Mouse (Mus musculus) c-Kit-positive CD71-negative TER-119-negative erythroid progenitor cells, embryonic 14.5 days (primary cell): ENCODE measurements around the gene Slc38a2.
A peak's percentile ranks its signal among the peaks of the same experiment; 100 is the strongest.

Experiments used
- DNase-seq: peaks from one replicate; pipeline ENCODE4 v3.0.0-alpha.2; 2013; ENCODE audit warnings: low read depth

The Slc38a2 gene

DNA sequence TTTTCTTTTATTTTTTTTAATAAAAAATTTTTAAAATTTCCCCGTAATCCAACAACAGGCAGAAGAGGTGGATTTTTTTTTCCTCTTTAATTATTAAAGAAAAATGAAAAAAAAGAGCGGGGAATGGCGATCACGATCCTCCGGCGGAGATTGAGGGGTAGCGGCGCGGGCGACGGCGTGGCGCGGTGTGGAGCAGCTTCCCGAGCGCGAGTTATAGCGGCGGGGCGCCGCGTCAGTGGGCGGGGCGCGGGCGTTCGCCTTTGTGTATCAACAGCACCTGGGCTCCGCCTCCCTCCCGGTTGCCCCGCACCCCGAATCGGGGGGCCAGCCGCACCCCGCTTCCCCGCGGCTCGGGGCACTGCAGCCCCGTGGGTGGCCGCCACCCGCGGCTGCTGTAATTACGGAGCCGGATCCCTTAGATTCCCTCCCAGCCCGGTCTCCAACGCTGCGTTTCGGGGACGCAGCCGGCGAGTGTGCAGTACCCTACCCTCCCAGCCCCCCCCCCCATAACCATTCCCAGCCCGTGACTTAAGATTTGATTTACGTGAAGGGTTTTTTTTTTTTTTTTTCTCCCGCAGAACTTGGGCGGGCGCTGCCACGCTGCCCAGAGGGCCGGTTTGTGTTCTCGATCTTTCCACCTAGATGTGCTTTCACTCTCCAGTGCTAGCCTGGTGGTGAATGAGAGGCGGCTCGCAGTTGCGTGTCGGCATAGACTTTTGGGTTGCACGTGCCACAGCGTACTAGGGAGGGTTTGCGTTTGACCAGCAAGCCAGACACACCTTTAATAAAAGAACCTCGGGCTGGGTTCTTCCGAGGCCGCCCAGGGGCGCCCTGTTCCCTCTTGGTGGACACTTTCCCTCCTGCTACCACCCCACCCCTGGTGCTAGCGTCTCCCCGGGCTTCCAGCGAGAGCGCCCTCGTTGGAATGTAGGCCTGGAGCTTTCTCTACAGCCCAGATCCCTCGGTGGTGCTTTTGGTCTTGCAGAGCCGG lies at the start of gene Slc38a2:
Slc38a2 (minus strand) TSS at position 210 of the 991 bp plus-strand sequence.
- peak; percentile 74 for DNase-seq

DNA sequence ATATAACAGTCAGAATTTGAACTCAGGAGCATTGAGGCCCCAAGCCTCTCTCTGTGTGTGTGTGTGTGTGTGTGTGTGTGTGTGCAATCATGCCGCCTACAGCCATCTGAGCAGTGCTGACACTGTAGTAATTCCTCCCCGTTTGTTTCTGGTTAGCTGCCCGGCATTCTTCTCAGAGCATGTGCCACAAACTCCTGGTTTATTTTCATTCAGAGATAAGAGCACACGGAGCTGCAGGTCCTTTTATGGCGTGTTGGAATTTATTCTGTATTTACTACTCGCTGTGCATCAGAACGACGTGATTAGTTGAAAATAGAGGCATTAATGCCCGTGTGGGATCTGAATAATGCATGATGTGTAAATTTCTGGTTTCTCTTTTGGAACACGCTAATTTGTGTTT lies 49.6 kb upstream of the Slc38a2 start:
- no peak for DNase-seq

DNA sequence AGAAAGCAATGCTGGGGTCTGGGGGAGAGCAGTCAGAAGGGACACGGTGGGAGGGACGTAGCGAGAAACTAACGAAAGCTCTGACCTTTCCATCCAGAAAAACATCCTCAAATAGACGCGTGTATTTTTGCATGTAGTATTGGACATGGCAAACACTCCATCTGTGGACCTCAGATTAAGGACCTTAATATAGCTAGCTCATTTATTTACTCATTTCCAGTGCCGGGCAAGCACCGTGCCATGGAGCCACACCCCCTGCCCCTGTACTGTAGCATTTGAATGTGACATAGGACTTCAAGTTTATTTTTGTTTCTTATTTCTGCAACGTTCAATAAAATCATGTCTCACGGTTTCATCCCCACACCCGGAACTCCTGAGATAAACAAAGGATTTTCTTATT lies 48.0 kb upstream of the Slc38a2 start:
- no peak for DNase-seq

DNA sequence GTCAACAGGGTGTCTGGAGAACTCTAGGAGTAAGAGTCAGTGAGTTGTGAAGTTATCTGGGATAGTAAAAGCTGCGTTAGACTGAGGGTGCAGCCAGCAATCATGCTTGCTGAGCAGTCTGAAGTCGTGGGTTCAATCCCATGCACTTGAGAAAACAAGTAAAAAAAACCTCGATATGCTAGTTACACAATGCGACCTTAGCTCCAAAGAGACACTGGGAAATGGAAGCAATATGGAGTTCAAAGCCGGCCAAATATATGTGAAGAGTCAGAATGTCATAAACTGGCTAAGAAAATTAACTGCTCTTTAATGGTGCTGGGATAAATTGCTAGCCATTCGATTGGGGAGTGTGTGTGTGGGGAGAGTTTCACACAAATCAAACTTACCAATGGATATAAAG lies 47.5 kb upstream of the Slc38a2 start:
- DNase-seq: no peak

DNA sequence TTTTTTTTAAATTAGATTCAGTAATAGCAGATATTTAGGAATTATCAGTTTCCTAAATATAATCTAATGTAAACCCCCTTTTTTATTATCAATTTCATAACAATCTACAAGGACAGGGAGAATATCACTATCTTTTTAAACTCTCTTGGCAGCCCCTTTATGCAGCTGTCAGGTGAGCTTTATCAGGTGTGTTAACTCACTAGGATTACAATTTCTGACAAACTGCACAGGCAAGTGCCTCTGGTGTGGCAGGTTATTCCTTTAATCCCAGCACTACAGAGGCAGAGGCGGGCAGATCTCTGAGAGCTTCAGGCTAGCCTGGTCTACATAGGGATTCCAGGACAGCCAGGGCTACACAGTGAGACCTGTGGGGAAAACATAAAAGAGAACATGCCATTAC lies 45.8 kb upstream of the Slc38a2 start:
- DNase-seq: no peak

DNA sequence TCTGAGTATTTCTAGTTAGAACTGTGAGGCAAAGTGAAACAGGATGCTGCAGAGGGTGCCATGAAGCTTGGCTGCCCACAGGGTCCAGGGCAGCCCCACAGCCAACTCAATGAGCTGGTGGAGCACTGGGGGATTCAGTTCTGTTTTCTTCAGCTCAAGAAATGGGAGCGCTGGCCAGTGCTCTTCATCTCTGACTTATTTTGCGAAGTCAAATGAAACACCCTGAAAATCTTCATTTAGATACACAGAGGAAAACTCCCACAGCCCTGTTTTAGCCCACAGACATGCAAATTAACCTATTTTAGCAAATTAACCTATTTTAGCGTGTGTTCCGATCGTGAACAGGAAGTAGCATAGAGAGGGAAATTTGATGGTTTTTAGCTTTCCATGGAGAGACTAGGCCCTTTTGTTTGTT lies 45.4 kb upstream of the Slc38a2 start:
- no peak for DNase-seq

DNA sequence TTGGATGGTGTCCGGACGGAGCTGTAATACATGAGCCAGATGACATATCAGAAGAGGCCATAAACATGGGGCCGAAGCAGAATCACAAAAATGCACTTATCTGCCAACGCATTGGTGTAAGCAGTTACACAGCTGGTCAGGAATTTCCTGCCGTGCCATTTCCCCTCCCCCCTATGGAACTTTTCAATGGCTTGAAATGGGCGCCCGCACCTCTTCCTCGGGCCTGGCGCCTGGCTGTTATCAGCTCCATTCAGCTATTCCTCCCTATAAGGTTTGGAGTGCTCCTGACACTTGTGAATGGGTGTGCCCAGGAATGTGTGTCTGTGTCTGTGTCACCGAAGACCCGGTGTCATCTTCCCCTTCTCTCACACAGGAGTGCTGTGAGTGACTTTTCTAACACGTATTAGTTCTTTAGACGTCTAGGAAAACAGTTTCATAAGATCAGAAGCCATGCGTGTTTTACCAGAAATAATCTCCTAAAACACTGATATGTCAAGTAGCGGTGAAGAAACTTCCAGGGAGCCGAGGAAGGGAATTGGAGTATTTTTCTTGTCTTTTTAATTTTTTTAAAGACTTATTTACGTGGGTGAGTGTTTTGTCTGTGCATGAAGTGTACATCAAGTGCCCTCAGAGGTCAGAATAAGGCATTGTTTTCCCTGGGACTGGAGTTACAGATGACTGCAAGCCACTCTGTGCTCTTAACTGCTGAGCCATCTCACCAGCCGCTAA lies 44.8 kb upstream of the Slc38a2 start:
- no peak for DNase-seq

DNA sequence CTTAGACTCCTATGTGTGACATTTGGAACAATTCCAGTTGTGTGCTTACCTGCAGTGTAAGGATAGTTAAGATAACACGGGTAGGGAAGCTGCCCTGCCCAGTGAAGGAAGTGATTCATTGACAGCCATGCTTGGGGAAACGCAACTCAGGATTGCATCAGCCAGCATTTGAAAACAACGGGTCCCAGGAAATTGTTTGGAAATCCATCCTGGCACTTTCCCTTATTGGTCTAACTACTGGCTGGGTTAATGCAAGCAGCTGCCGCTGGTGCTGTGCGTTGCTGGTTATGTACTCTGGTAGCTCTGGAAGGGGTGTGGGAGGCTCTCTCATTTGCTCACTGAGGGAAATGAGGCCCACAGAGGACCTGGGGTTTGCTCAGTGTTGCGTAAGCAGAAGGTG lies 43.7 kb upstream of the Slc38a2 start:
- DNase-seq: no peak

DNA sequence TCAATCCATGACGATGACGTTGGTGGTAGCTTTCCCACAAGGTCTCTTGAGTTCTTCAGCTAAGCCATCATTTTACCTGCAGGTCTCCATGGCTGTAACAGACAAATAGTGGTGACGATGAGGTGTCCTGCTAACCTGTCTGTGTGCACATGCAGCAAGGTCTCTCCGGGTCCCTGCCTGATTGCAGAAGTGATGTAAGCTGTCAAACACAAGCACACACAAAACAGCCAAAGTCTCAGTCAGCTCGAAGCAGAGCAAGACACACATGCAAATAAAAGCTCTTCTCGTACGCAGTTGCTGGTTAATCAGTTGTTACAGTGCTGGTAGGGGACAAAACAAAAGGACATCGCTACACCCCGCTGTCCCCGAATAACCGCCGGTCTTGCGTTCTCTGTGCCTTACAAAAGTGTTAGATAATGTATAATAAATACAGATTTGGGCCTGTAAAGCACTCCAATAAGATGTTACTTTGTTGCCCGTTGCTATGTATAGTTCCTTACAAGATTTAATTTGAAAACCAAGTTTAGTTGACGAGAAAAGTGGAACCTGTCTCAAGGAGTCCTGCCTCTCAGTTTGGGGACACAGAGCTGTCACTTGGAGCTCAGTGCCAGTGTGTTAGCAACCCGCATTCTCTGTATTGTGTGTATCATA lies 43.2 kb upstream of the Slc38a2 start:
- DNase-seq: no peak

DNA sequence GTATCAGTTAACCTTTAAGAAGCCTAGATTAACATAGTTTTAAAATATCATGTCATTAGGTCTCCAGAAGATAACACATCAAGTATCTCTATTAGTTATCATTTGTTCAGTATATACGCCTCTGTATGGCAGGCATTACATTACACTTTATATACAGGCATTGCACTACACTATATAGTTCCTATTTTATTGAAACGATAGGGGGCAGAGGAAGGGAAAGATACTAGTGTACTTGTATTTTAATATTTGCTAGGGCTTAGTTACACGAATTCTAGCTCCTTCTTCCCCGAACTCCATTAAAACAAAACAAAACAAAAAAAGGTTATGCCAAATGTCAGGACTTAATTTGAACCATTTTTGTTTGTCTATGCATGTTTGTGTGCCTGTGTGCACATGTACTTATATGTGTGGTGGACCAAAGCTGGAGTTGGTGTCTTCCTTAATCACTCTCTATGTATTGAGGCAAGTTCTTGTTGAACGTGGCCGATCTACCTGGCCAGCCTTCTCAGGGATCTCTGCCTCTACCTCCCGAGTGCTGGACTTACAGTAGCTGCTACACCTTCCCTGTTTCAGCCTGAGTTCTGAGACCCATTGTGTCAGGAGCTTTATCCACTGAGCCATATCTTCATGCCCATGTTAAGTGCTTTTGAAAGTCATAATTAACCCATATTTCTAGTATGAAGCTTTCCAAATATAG lies 41.5 kb upstream of the Slc38a2 start:
- no peak for DNase-seq

DNA sequence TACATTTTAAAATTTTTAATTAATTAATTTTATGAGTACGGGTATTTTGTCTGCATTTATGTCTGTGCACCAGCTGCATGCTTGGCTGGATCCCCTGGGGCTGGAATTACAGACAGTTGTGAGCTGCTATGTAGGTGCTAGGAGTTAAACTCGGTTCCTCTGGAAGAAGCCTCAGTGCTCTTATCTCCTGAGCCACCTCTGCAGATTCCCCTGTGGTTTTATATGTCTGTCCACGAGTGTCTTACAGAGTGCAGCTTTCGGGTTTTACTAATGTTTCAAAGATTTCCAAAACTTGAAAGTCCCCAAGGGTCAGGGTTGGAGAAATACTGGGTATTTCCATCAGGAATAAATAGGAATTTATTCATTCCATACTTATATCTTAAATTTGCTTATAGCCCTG lies 40.6 kb upstream of the Slc38a2 start:
- DNase-seq: no peak

DNA sequence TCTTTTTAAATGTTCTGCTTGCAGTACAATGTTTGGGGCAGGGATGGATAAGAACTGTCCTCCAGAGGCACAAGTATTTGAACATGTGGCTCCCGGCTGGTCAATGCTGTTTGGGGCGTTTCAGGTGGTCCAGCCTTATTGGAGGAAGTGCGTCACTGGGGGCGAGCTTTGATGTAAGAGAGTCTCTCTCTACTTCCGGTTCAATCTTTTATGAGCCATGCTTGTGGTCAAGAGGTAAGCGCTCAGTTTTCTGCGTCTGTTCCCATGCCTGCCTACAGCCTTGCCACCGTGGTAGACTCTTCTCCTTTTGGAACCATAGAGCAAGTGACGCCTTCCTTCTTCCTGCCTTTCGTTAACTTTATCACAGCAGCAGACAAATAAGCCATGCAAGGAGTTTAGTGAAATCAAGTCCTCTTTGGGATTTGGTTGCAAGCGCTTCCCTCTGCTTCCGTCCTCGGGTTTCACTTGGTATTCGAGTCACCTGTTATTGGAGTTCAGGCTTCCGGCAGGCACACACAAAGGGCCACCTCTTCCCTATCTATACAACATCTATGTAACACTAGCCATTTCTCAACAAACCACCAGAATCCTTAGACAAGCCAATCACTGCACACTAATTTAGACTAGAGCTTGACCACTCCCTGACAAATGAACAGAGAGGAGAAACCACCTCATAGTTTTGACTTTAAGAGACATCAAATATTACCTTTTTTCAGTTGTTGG lies 37.3 kb upstream of the Slc38a2 start:
- DNase-seq: no peak

DNA sequence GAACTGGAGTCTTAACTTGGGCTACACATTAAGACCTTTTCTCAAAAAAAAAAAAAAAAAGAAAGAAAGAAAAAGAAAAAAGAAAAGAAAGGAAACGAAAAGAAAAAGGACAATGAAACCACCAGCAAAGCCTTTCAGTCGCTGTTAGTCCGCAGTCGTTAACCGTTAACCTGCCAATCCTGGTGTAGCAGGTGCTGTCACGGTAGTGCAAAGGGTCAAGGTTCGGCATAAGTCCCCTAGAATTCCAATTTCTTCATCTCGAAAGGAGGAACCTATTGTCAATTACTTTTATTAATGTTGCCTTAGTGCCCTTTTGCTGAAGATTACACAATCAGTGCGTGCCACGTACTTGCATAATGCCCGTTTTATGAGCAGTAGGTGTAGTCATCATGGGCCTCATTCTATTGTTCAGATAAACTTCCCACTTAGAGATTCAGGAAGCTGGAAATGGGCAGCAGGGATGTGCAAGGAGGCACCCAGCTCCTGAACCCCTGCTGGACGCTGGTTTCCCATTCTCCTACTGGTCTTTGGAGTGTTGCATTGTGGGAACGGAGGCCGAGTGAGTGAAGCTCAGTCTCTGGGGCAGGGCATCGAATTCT lies 36.1 kb upstream of the Slc38a2 start:
- no peak for DNase-seq

DNA sequence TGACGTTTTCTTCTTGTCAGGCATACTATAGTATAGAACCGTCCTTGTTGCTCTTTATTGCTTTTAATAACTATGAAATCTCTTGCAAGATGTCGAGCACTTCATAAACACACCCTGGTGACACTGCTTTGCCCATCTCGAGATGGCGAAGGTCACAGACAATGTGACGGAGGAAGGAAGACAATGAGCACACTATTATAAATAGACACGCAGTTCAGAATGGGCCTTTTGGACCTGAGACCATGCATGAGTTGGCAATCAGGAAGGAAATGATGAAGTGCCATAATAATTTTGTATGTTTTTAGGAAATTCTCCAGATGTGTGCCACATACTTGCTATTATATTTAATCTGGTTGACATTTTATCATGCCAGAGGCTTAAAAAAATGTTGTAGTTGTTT lies 34.9 kb upstream of the Slc38a2 start:
- DNase-seq: no peak

DNA sequence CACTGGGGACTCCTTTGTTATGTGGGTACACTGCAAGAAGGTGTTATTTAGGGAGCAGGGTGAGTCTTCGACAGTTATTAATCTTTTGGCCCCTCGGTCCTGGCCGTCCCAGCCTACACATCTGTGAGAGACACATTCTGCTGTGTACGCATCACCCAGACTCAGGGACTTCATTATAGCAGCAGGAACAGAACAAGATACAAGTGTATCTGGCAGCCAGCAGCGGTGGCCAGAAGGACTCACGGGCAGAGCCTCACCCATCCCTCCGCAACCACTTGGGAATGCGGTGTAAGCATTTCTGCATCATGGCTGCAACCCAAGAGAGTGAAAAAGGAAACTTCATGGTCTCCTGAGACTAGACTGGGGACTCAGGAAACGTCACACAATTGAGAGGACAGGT lies 30.9 kb upstream of the Slc38a2 start:
- DNase-seq: no peak

DNA sequence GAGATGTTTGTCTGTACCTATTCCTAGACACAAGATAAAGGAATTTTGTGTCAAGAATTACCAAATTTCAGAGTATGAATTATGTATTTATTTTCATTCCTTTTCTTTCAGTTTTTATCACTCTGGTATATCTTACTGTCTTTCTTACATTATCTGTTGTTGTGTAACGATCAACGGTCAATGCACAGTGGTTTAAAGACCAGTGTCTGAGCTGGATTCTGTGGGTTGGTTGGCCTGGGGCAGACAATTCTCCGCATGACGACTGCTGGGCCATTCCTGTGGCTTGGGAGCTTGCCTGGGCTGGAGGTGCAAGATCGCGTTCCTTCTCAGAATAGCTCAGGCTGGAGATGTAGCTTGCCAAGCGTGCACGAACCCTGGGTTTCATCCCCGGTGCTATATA lies 30.3 kb upstream of the Slc38a2 start:
- DNase-seq: no peak

DNA sequence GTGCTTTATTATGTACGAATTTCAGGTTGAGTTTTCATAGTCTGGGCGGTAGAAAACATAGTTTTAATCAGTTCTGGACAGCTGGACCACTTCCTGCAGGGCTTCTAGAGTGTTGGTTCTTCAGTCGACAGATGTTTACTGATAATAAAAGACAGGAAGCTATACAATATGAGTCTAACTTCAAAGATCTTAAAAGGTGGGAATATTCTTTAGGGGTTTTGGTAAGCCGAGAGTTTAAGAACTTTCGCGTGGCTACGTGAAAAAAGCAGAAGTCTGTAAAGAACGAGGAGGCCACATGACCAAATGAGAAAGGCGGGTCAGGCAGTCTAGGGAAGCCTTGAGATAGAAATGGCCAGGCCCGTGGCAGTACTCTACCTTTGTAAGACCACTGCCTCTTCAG lies 29.5 kb upstream of the Slc38a2 start:
- no peak for DNase-seq

DNA sequence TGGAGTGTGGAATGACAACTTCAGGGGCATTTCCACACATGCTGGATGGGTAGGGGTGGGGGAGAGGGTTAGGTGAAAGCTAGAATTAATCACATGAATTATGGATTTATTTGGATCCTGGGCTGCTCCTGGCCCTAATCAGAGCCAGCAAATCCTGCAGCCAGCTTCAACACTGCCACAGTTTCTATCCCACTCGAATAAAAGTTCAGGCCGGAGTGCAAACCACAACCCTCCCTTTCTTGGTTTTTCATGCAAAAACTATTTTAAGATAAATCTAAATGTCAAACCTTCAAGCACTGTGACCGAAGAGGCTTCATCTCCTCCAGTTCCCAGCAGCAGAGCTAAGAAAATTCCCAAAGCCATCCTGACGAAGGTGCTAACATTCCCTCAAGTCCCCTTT lies 28.8 kb upstream of the Slc38a2 start:
- DNase-seq: no peak

DNA sequence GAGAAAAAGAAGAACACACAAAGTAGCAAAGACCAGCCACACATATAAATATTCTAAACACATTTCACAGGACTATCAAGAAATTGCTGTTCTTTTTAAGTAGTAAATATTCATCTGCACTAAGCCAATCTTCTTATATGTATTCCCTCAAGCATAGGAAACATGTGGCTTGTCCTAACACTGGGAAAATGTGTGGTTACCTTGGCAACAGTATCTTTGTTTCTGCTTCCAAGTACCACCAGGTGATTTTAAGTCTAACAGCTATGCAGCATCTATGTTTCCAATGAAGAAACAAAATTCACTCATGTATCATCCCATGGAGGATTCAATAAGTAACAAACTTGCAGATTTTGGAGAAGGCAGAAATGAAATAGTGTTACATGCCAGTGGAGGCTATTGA lies 25.0 kb upstream of the Slc38a2 start:
- DNase-seq: no peak

DNA sequence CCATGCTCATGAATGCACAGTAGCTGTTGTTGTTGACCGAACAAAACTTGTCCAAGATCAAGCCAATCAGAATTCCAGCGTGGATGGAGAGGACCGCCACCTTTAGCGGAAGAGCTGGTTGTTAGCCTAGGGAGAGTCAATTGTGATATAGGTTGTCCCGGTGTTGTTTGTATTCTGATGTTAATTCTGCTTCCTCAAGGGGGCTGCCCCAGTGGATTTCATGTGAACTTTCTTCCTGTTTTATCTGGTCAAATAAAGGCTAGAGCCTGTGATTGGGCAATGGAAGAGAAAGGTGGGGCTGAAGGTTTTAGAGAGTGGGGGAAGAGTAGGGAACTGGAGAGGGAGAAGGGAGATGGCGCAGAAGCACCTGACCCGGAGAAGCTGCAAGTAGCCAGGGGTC lies 22.7 kb upstream of the Slc38a2 start:
- DNase-seq: no peak

DNA sequence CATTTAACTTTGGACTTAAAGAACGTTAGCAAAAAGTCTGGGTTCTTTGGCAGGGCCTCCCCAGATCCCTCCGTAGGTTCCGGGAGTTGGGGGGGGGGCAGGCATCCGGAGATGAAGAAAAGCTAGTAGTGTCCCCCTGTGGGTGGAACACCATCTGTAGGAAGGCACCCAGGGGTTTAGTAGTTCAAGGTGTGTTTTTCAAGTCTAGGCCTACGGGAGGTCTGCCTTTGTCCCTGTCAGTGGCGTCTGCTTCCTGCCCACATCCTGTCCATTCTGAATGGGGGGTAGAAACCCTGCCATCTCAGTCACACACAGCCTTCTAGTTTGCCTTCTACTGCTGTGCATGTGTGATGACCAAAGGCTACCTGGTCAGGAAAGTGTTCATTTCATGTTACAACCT lies 20.6 kb upstream of the Slc38a2 start:
- no peak for DNase-seq
